Mouse (Mus musculus): ENCODE measurements around the gene Catip.

GRCm38 (mm10) chr1:74370040-74370439, 8.1 kb downstream of the Catip start:
- TF ChIP-seq CTCF (IDR thresholded peaks at IDR 0.05; ENCODE audit: insufficient read depth, low read length) (no peak), POLR2A (IDR thresholded peaks at IDR 0.05; ENCODE audit: borderline replicate concordance, extremely low read depth, low read depth, low read length) (no peak)

Measured in lung, adult 2 months (tissue).